Mouse (Mus musculus) ES-Bruce4 (cell line): ENCODE data around the gene Dctn3. TPM values are rescaled to one million over a fixed set of nuclear protein-coding genes. Genes with fewer than 3 reads are reported as not detected.

Source experiments
- H3K27ac ChIP-seq: 2 replicates; pipeline ENCODE4 v1.5.1; 2012; ENCODE audit warnings: low read length, inconsistent platforms; ENCODE audit not compliant: insufficient read depth
- H3K27me3 ChIP-seq: 2 replicates; pipeline ENCODE4 v1.6.1; 2012; ENCODE audit warnings: mild to moderate bottlenecking, low read length, inconsistent platforms; ENCODE audit not compliant: control insufficient read depth, poor library complexity, insufficient read depth, severe bottlenecking
- H3K36me3 ChIP-seq: 2 replicates; pipeline ENCODE4 v1.6.1; 2012; ENCODE audit warnings: inconsistent platforms, mild to moderate bottlenecking, low read length, moderate library complexity; ENCODE audit not compliant: control insufficient read depth, poor library complexity, insufficient read depth, severe bottlenecking
- H3K4me1 ChIP-seq: one replicate; pipeline ENCODE4 v1.8.1; 2011; ENCODE audit warnings: low read length; ENCODE audit not compliant: control insufficient read depth, insufficient read depth
- H3K4me3 ChIP-seq: 2 replicates; pipeline ENCODE4 v1.5.1; 2011; ENCODE audit warnings: low read depth, mild to moderate bottlenecking, low read length
- H3K9ac ChIP-seq: 2 replicates; pipeline ENCODE4 v1.6.1; 2012; ENCODE audit warnings: low read depth, mild to moderate bottlenecking, inconsistent platforms; ENCODE audit not compliant: poor library complexity, severe bottlenecking
- H3K9me3 ChIP-seq: replicated peaks from 2 replicates; pipeline ENCODE4 v1.6.1; 2012; ENCODE audit warnings: mild to moderate bottlenecking, low read length, inconsistent platforms; ENCODE audit not compliant: control insufficient read depth, poor library complexity, insufficient read depth, severe bottlenecking
- CTCF ChIP-seq: IDR thresholded peaks from one replicate; pipeline ENCODE4 v1.8.1; 2011; ENCODE audit warnings: low read depth, low read length
- EP300 ChIP-seq: IDR thresholded peaks from 2 replicates; pipeline ENCODE4 v1.6.1; 2011; ENCODE audit warnings: low read depth, low read length; ENCODE audit not compliant: insufficient read depth
- POLR2A ChIP-seq: IDR thresholded peaks from one replicate; pipeline ENCODE4 v1.8.1; 2011; ENCODE audit warnings: low read length; ENCODE audit not compliant: insufficient read depth
- polyA plus RNA-seq: library from polyadenylated mRNA; stranded (reverse); fragments of >200 nt; gene quantifications from 2 replicates; pipeline ENCODE4 v1.2.4, GENCODE M21; 2011; ENCODE audit warnings: low read depth; ENCODE audit not compliant: missing spikeins, insufficient read depth, insufficient read length

The Dctn3 gene
- polyA plus RNA-seq, 1 experiment, result 65.1 TPM

DNA sequence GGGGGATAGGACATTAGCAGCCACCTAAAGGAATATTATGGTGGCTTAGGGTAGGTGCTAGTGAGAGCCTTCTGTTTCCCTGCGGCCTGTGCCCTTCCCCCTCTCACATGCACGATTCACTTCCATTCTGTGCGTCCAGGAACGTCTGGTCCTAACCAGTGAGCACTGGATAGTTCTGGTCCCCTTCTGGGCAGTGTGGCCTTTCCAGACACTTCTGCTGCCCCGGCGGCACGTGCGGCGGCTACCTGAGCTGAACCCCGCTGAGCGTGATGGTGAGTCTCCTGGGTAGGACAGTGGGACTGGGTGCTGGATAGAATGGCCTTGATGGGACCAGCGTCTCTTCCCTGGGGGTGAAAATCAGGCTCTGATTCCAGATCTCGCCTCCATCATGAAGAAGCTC, 34.4 kb upstream of the Dctn3 start:
- no peaks in the 10 kb centered on the region for H3K27me3 ChIP-seq
- H3K9me3 ChIP-seq, result no peaks in the 10 kb centered on the region
- H3K9ac ChIP-seq, result no peak overlapping the region
- peaks cover 8% of the 10 kb centered on the region for H3K36me3 ChIP-seq
- TF ChIP-seq CTCF (no peak), EP300 (no peak), POLR2A (no peak)
- H3K4me1 ChIP-seq, result peaks cover 3% of the 10 kb centered on the region
- H3K4me3 ChIP-seq, result no peak overlapping the region
- no peak overlapping the region for H3K27ac ChIP-seq

DNA sequence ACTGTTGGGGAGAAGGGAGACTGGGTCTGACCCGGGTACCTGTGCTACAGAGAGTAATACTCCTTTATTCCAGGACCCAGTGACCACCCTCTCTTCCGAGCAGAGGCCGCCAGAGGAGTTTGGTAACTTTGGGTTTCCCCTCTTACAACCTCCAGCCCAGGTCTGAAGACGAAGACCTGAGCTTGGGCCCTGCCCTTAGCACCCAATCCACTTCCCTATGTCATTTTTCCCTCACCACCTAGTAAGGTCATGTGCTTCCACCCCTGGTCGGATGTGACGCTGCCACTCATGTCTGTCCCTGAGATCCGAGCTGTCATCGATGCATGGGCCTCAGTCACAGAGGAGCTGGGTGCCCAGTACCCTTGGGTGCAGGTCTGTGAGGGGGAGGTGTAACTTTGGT, 33.5 kb upstream of the Dctn3 start:
- peaks cover 8% of the 10 kb centered on the region for H3K36me3 ChIP-seq
- peak overlapping the region; percentile 93 for H3K4me3 ChIP-seq
- no peaks in the 10 kb centered on the region for H3K27me3 ChIP-seq
- H3K9me3 ChIP-seq, result no peaks in the 10 kb centered on the region
- no peak overlapping the region for H3K27ac ChIP-seq
- H3K4me1 ChIP-seq, result peaks cover 3% of the 10 kb centered on the region
- TF ChIP-seq EP300 (no peak), CTCF (no peak), POLR2A (no peak)
- H3K9ac ChIP-seq, result peak overlapping the region; percentile 64

DNA sequence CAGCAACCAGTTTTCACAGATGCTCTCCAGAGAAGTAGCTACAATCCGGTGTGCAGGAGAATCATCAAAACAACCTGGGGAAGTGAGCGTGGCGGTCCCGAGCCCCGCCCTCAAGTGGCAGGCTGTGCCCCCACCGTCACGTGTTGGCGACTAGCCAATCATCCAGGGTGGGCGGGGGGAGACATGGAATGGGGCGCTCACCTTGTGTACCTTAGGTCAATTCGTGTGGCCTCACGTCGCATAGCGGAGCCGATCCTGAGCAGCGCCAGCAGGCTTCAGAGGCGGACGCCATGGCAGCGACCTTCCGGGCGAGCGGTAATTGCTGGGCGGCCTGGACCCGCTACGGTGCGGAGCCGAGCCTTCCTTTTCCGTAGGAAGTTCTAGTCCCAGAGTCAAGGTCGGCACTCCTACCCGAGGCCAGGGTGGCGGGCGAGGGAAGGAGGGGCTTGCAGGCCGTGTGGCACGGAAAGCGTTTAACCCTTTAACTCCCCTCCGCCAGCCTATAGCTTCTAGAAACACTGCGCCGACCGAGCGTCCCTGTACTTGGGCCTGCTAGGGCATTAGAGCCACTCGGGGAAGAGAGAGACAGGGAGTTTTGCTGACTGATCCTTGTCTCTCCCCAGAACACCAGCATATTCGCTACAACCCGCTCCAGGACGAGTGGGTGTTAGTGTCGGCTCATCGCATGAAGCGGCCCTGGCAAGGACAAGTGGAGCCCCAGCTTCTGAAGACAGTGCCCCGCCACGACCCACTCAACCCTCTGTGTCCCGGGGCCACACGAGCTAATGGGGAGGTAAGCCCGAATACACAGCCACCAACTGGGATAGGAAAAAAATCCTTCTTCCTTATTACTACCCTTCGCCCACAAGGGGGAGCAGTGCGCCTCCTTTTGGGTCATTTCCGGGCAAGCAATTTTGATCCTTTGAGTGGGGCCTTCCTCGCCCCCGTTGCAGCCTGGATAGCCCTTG, 32.7 kb upstream of the Dctn3 start, which contains the start of gene Sigmar1:
Gene Sigmar1 (minus strand): TSS at position 820 of the 968 bp plus-strand sequence.
- H3K27ac ChIP-seq, result peak within 1 kb of the TSS; percentile 36; the same call in 1 of the 2 replicates
- H3K4me1 ChIP-seq, result no peaks in the 10 kb centered on the region
- H3K4me3 ChIP-seq, result peak within 1 kb of the TSS; percentile 93
- H3K9ac ChIP-seq, result peak within 1 kb of the TSS; percentile 64
- H3K27me3 ChIP-seq, result no peaks in the 10 kb centered on the region
- TF ChIP-seq CTCF, result peak; percentile 72
- TF ChIP-seq POLR2A, result peak; percentile 68
- TF ChIP-seq EP300, result no peak
- peaks cover 8% of the 10 kb centered on the region for H3K36me3 ChIP-seq
- no peaks in the 10 kb centered on the region for H3K9me3 ChIP-seq

DNA sequence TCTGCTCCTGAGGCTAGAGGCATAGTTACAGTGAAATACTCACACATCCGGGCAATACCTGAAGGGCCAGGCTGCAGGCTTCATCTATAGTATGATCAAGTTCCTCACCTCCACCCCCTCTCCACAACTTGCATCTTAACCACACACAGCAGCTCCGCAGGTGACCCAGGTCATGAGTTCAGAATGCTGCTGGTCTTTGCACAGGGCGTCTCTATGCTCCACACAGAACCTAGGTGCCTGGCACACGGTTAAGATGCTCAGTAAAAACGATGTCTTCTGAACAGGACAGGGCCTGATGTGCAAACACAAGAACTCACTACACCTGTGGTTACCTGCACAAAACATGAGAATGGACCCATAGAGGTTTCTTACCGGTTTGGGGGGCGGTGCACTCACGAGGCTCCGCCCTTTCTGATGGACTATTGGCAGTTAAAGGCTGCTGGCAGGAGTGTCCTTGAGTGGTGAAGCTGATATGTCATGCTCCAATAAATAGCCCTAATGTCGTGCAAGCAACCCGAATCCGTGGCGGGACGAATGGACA, 31.9 kb upstream of the Dctn3 start, which contains the start of gene Galt:
Gene Galt (plus strand): TSS at position 432 of the 541 bp plus-strand sequence.
- H3K4me3 ChIP-seq, result peak within 1 kb of the TSS; percentile 93
- peak within 1 kb of the TSS; percentile 64 for H3K9ac ChIP-seq
- H3K27ac ChIP-seq, result peak within 1 kb of the TSS; percentile 36; the same call in 1 of the 2 replicates
- no peak for TF ChIP-seq EP300
- TF ChIP-seq POLR2A, result no peak
- TF ChIP-seq CTCF, result no peak
- no peaks in the 10 kb centered on the region for H3K4me1 ChIP-seq
- H3K9me3 ChIP-seq, result no peaks in the 10 kb centered on the region
- H3K27me3 ChIP-seq, result no peaks in the 10 kb centered on the region
- peaks cover 8% of the 10 kb centered on the region for H3K36me3 ChIP-seq

DNA sequence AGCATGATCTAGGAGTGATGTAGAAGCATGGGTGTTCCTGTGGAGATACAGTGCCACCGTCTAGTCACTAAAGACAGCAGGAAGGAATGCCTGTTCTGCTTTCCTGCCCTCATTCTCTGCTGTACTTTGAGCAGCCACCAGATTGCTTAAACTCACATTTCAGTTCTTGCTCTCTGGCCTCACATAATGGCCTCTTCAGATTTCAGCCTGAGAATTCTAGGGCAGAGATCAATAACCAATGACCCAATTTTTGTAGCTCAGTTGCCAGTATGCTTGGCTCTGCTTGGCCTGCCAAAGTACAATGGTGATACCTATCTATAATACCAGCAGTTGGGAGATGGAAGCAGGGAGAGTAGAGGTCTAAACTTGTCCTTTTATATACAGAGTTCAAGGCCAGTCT, 22.1 kb upstream of the Dctn3 start:
- Histone ChIP-seq H3K27me3 (no peaks in the 10 kb centered on the region), H3K27ac (no peak overlapping the region), H3K4me1 (no peaks in the 10 kb centered on the region), H3K4me3 (no peak overlapping the region), H3K9me3 (peaks cover 9% of the 10 kb centered on the region), H3K36me3 (no peaks in the 10 kb centered on the region; the same call in 1 of the 2 replicates), H3K9ac (no peak overlapping the region)
- TF ChIP-seq POLR2A, result no peak
- TF ChIP-seq CTCF, result no peak
- TF ChIP-seq EP300, result no peak
